Mouse (Mus musculus): Measurements from ENCODE around the gene Tigd4. TPM values are rescaled to one million over a fixed set of nuclear protein-coding genes. Genes with fewer than 3 reads are reported as not detected.
A peak's percentile ranks its signal among the peaks of the same experiment; 100 is the strongest.

The Tigd4 gene
- polyA plus RNA-seq, 1 experiment from 2014 or later, result 0.05 TPM

GRCm38 (mm10) chr3:84618627-84619026 is 25.3 kb downstream of the Tigd4 start:
- Histone ChIP-seq H3K27ac (ENCODE audit: low read length) (no peak overlapping the region), H3K9me3 (ENCODE audit: low read length) (no peaks in the 10 kb centered on the region), H3K4me1 (ENCODE audit: insufficient read depth, low read depth, low read length) (0 out of 2 replicates have a peak, but pooled peaks cover 4% of the 10 kb centered on the region), H3K4me2 (replicated peaks; ENCODE audit: low read depth, low read length) (no peak overlapping the region), H3K36me3 (ENCODE audit: insufficient read depth, low read length) (no peaks in the 10 kb centered on the region), H3K9ac (replicated peaks; ENCODE audit: low read depth) (no peak overlapping the region), H3K27me3 (replicated peaks; ENCODE audit: insufficient read depth, low read length) (no peaks in the 10 kb centered on the region), H3K4me3 (ENCODE audit: low read depth, low read length) (no peak overlapping the region)
- no peak for DNase-seq (ENCODE audit: low spot score)
- ATAC-seq, result no peak
- TF ChIP-seq EP300 (IDR thresholded peaks at IDR 0.05) (no peak), CTCF (IDR thresholded peaks at IDR 0.05) (no peak)
- 86% methylated on average over 2 of the region's 2 CpGs for WGBS

GRCm38 (mm10) chr3:84619056-84619455 is 25.7 kb downstream of the Tigd4 start:
- H3K27ac ChIP-seq (ENCODE audit: low read length), result no peak overlapping the region
- ATAC-seq, result no peak
- 81% methylated on average over 7 of the region's 7 CpGs for WGBS
- 0 out of 2 replicates have a peak, but pooled peaks cover 4% of the 10 kb centered on the region for H3K4me1 ChIP-seq (ENCODE audit: insufficient read depth, low read depth, low read length)
- no peak for DNase-seq (ENCODE audit: low spot score)
- H3K36me3 ChIP-seq (ENCODE audit: insufficient read depth, low read length), result no peaks in the 10 kb centered on the region
- H3K4me3 ChIP-seq (ENCODE audit: low read depth, low read length), result no peak overlapping the region
- no peaks in the 10 kb centered on the region for H3K27me3 ChIP-seq (replicated peaks; ENCODE audit: insufficient read depth, low read length)
- H3K9me3 ChIP-seq (ENCODE audit: low read length), result no peaks in the 10 kb centered on the region
- H3K9ac ChIP-seq (replicated peaks; ENCODE audit: low read depth), result no peak overlapping the region
- TF ChIP-seq EP300 (IDR thresholded peaks at IDR 0.05), result no peak
- no peak for TF ChIP-seq CTCF (IDR thresholded peaks at IDR 0.05)
- H3K4me2 ChIP-seq (replicated peaks; ENCODE audit: low read depth, low read length), result no peak overlapping the region

GRCm38 (mm10) chr3:84619725-84620124 is 26.4 kb downstream of the Tigd4 start:
- TF ChIP-seq EP300 (IDR thresholded peaks at IDR 0.05) (no peak), CTCF (IDR thresholded peaks at IDR 0.05) (no peak)
- H3K9ac ChIP-seq (replicated peaks; ENCODE audit: low read depth), result no peak overlapping the region
- H3K36me3 ChIP-seq (ENCODE audit: insufficient read depth, low read length), result no peaks in the 10 kb centered on the region
- 0 out of 2 replicates have a peak, but pooled peaks cover 4% of the 10 kb centered on the region for H3K4me1 ChIP-seq (ENCODE audit: insufficient read depth, low read depth, low read length)
- H3K27ac ChIP-seq (ENCODE audit: low read length), result no peak overlapping the region
- no peaks in the 10 kb centered on the region for H3K27me3 ChIP-seq (replicated peaks; ENCODE audit: insufficient read depth, low read length)
- ATAC-seq, result no peak
- 82% methylated on average over 6 of the region's 6 CpGs for WGBS
- H3K4me2 ChIP-seq (replicated peaks; ENCODE audit: low read depth, low read length), result no peak overlapping the region
- DNase-seq (ENCODE audit: low spot score), result no peak
- no peak overlapping the region for H3K4me3 ChIP-seq (ENCODE audit: low read depth, low read length)
- no peaks in the 10 kb centered on the region for H3K9me3 ChIP-seq (ENCODE audit: low read length)

GRCm38 (mm10) chr3:84622026-84622425 is 28.7 kb downstream of the Tigd4 start:
- WGBS, result 9% methylated on average over 3 of the region's 3 CpGs
- peak; percentile 86 for DNase-seq (ENCODE audit: low spot score)
- Histone ChIP-seq H3K36me3 (ENCODE audit: insufficient read depth, low read length) (no peaks in the 10 kb centered on the region), H3K27ac (ENCODE audit: low read length) (no peak overlapping the region), H3K4me1 (ENCODE audit: insufficient read depth, low read depth, low read length) (0 out of 2 replicates have a peak, but pooled peaks cover 4% of the 10 kb centered on the region), H3K27me3 (replicated peaks; ENCODE audit: insufficient read depth, low read length) (no peaks in the 10 kb centered on the region), H3K9ac (replicated peaks; ENCODE audit: low read depth) (no peak overlapping the region), H3K9me3 (ENCODE audit: low read length) (no peaks in the 10 kb centered on the region), H3K4me2 (replicated peaks; ENCODE audit: low read depth, low read length) (no peak overlapping the region), H3K4me3 (ENCODE audit: low read depth, low read length) (no peak overlapping the region)
- TF ChIP-seq EP300 (IDR thresholded peaks at IDR 0.05) (peak; percentile 40; the same call in 1 of the 2 replicates), CTCF (IDR thresholded peaks at IDR 0.05) (no peak)
- ATAC-seq, result peak; percentile 85

GRCm38 (mm10) chr3:84631586-84631985 is 38.2 kb downstream of the Tigd4 start:
- H3K4me1 ChIP-seq (ENCODE audit: insufficient read depth, low read depth, low read length), result no peaks in the 10 kb centered on the region
- ATAC-seq (no peak), DNase-seq (ENCODE audit: low spot score) (no peak)
- H3K4me3 ChIP-seq (ENCODE audit: low read depth, low read length), result no peak overlapping the region
- TF ChIP-seq CTCF (IDR thresholded peaks at IDR 0.05) (no peak), EP300 (IDR thresholded peaks at IDR 0.05) (no peak)
- no peak overlapping the region for H3K27ac ChIP-seq (ENCODE audit: low read length)
- no peak overlapping the region for H3K4me2 ChIP-seq (replicated peaks; ENCODE audit: low read depth, low read length)
- H3K9ac ChIP-seq (replicated peaks; ENCODE audit: low read depth), result no peak overlapping the region
- H3K9me3 ChIP-seq (ENCODE audit: low read length), result no peaks in the 10 kb centered on the region
- no peaks in the 10 kb centered on the region for H3K27me3 ChIP-seq (replicated peaks; ENCODE audit: insufficient read depth, low read length)
- WGBS, result 99% methylated on average over 9 of the region's 9 CpGs
- no peaks in the 10 kb centered on the region for H3K36me3 ChIP-seq (ENCODE audit: insufficient read depth, low read length)

GRCm38 (mm10) chr3:84637095-84637494 is 43.7 kb downstream of the Tigd4 start:
- no peak overlapping the region for H3K27ac ChIP-seq (ENCODE audit: low read length)

More at GRCm38 (mm10) chr3:84637095-84637494, 43.7 kb downstream of the Tigd4 start:
- Histone ChIP-seq H3K27me3 (replicated peaks; ENCODE audit: insufficient read depth, low read length) (no peaks in the 10 kb centered on the region), H3K36me3 (ENCODE audit: insufficient read depth, low read length) (no peaks in the 10 kb centered on the region), H3K4me3 (ENCODE audit: low read depth, low read length) (no peak overlapping the region), H3K4me1 (ENCODE audit: insufficient read depth, low read depth, low read length) (no peaks in the 10 kb centered on the region), H3K4me2 (replicated peaks; ENCODE audit: low read depth, low read length) (no peak overlapping the region), H3K9ac (replicated peaks; ENCODE audit: low read depth) (no peak overlapping the region), H3K9me3 (ENCODE audit: low read length) (no peaks in the 10 kb centered on the region)
- ATAC-seq (no peak), DNase-seq (ENCODE audit: low spot score) (no peak)
- WGBS, result 55% methylated on average over 6 of the region's 6 CpGs
- TF ChIP-seq CTCF (IDR thresholded peaks at IDR 0.05), result no peak
- no peak for TF ChIP-seq EP300 (IDR thresholded peaks at IDR 0.05)

Data from lung, postnatal 0 days (tissue).